Comparison of ENCODE assay signal across 1 mouse cellular context in the genomic region with DNA sequence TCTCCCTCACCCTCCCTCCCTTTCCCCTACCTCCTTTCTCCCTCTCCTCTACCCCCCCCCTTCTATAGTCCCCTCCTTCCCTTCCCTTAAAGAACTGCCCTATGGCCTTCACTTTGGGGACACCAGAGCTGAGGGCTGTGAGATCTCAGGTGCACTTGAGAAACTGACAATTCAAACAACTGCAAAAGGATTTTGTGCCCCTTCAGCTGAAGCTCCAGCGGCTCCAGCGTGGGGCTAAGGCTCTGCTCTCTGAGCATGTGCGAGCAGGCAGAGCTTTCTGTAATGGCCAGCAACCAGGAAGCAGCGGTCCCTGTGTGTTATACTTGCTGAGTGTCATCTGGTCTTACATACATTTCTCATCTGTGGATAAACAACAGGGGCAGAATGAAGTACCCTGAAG.
TF ChIP-seq lines count a peak whose summit lies in the region.

No protein-coding gene starts in this region.

TF ChIP-seq in MEL, 35 proteins besides CTCF, POLR2A, EP300 and RAD21:
- no peak for TF ChIP-seq CHD2 (IDR thresholded peaks at IDR 0.05; ENCODE audit: low read length)
- no peak for TF ChIP-seq UBTF (IDR thresholded peaks at IDR 0.05; ENCODE audit: borderline replicate concordance, insufficient read depth, low read depth, low read length)
- TF ChIP-seq MAZ (IDR thresholded peaks at IDR 0.05; ENCODE audit: low read depth, low read length): no peak
- no peak for TF ChIP-seq CHD1 (IDR thresholded peaks at IDR 0.05; ENCODE audit: low read depth, low read length)
- no peak for TF ChIP-seq MXI1 (IDR thresholded peaks at IDR 0.05; ENCODE audit: low read depth, low read length)
- TF ChIP-seq POLR2AphosphoS5 (IDR thresholded peaks at IDR 0.05; ENCODE audit: borderline replicate concordance, low read depth, low read length): no peak
- peak; percentile 75 for TF ChIP-seq NRF1 (IDR thresholded peaks at IDR 0.05; ENCODE audit: insufficient read depth, low read depth, low read length, poor library complexity, severe bottlenecking)
- TF ChIP-seq ELF1 (IDR thresholded peaks at IDR 0.05; ENCODE audit: low read depth, low read length): peak; percentile 77; the same call in 1 of the 2 replicates
- no peak for TF ChIP-seq E2F4 (IDR thresholded peaks at IDR 0.05; ENCODE audit: borderline replicate concordance, low read depth, low read length)
- TF ChIP-seq GABPA (IDR thresholded peaks at IDR 0.05; ENCODE audit: low read depth, low read length): no peak
- TF ChIP-seq ZMIZ1 (IDR thresholded peaks at IDR 0.05; ENCODE audit: low read depth, low read length): no peak
- TF ChIP-seq TCF12 (IDR thresholded peaks at IDR 0.05; ENCODE audit: low read depth, low read length): no peak
TF ChIP-seq in MEL: peak in this region for 2.
